Mouse (Mus musculus) layer of hippocampus, postnatal 36 days (tissue): Measurements from ENCODE around the gene Dclre1b. TPM values are rescaled to one million over a fixed set of nuclear protein-coding genes. Genes with fewer than 3 reads are reported as not detected.
A peak's percentile ranks its signal among the peaks of the same experiment; 100 is the strongest.
"Not testable (repeated sequence)": the region's sequence is repeated elsewhere in the genome, so short reads cannot be mapped to it uniquely, and the experiment has no call there.

Experiments
- DNase-seq, 2 experiments: peaks; one replicate each; pipeline ENCODE4 v3.0.0; 2022
- total RNA-seq, 2 experiments: library from RNA; stranded (reverse); gene quantifications; 2 replicates each; pipeline ENCODE4 v1.2.3; 2021

Dclre1b gene
- 10 to 100 TPM in 1 of 2 experiments, 1 to 10 TPM in 1; 5.9 to 14.0 TPM for total RNA-seq

- peak; percentile 84 to 87 for DNase-seq
These were observed at the start of gene Dclre1b, which contains the start of the genes Ap4b1 and Gm43064 for GRCm38 (mm10) chr3:103808891-103809798. Gene Dclre1b, minus strand, starts transcription at chr3:103809444. Gene Ap4b1, plus strand, starts transcription at chr3:103809520. Gene Gm43064, plus strand, starts transcription at chr3:103809573.

- DNase-seq: no peak
These were observed 48.8 kb upstream of the Dclre1b start for GRCm38 (mm10) chr3:103857977-103858563.

- no peak for DNase-seq
These were observed 48.0 kb upstream of the Dclre1b start for GRCm38 (mm10) chr3:103857036-103857805.

- DNase-seq: no peak
These were observed 44.6 kb upstream of the Dclre1b start for GRCm38 (mm10) chr3:103853804-103854203.

GRCm38 (mm10) chr3:103852565-103853299 lies 43.5 kb upstream of the Dclre1b start:
- no peak for DNase-seq

- no peak for DNase-seq
These were observed 42.6 kb upstream of the Dclre1b start for GRCm38 (mm10) chr3:103851882-103852281.

- peak; percentile 26 for DNase-seq
These were observed 42.2 kb upstream of the Dclre1b start for GRCm38 (mm10) chr3:103851481-103851880.

- DNase-seq: peak; percentile 35 to 45
These were observed 41.6 kb upstream of the Dclre1b start for GRCm38 (mm10) chr3:103850644-103851363.

GRCm38 (mm10) chr3:103840946-103841345 lies 31.7 kb upstream of the Dclre1b start:
- DNase-seq: not testable (repeated sequence)

- DNase-seq: not testable (repeated sequence)
These were observed 31.0 kb upstream of the Dclre1b start for GRCm38 (mm10) chr3:103840195-103840594.

- no peak for DNase-seq
These were observed 30.5 kb upstream of the Dclre1b start for GRCm38 (mm10) chr3:103839711-103840110.

- DNase-seq: no peak
These were observed 27.2 kb upstream of the Dclre1b start for GRCm38 (mm10) chr3:103836453-103836852.

GRCm38 (mm10) chr3:103835951-103836310 lies 26.7 kb upstream of the Dclre1b start:
- DNase-seq: peak in 1 of 2 experiments; percentile 21

- DNase-seq: no peak
These were observed 26.2 kb upstream of the Dclre1b start for GRCm38 (mm10) chr3:103835272-103835950.

GRCm38 (mm10) chr3:103834001-103834400 lies 24.8 kb upstream of the Dclre1b start:
- no peak for DNase-seq

GRCm38 (mm10) chr3:103832426-103832825 lies 23.2 kb upstream of the Dclre1b start, which contains the start of gene Bcl2l15:
Gene Bcl2l15, plus strand, starts transcription at chr3:103832601.
- no peak for DNase-seq

GRCm38 (mm10) chr3:103831146-103831545 lies 21.9 kb upstream of the Dclre1b start:
- DNase-seq: no peak

GRCm38 (mm10) chr3:103830681-103831080 lies 21.4 kb upstream of the Dclre1b start:
- DNase-seq: not testable (repeated sequence)

- no peak for DNase-seq
These were observed 19.8 kb upstream of the Dclre1b start for GRCm38 (mm10) chr3:103829036-103829435.

- DNase-seq: no peak
These were observed 18.3 kb upstream of the Dclre1b start for GRCm38 (mm10) chr3:103827548-103827947.

GRCm38 (mm10) chr3:103810967-103811366 lies 1.7 kb upstream of the Dclre1b start:
- DNase-seq: no peak
